Mouse (Mus musculus) CH12.LX (cell line): Measurements from ENCODE around the gene Fgfr2. TPM values are rescaled to one million over a fixed set of nuclear protein-coding genes. Genes with fewer than 3 reads are reported as not detected.

Source experiments
- DNase-seq: peaks from one replicate; pipeline ENCODE4 v3.0.0-alpha.2; 2013; ENCODE audit errors: extremely low read depth
- H3K27ac ChIP-seq: 2 replicates; pipeline ENCODE4 v1.5.1; 2012; ENCODE audit warnings: low read depth, mild to moderate bottlenecking, control low read depth, moderate library complexity; ENCODE audit not compliant: insufficient read depth
- H3K27me3 ChIP-seq: replicated peaks from 2 replicates; pipeline ENCODE3; 2012; ENCODE audit warnings: inconsistent platforms
- H3K36me3 ChIP-seq, 2 experiments: replicated peaks in 1 of 2; 2 replicates each; pipeline versions ENCODE3 to v1.6.1; 2012; ENCODE audit warnings: inconsistent platforms in 1 of 2, low read length in 1 of 2, mild to moderate bottlenecking in 1 of 2, mixed read lengths in 1 of 2, moderate library complexity in 1 of 2; ENCODE audit not compliant: control insufficient read depth in 1 of 2, insufficient read depth in 1 of 2
- H3K4me1 ChIP-seq, 2 experiments: 2 replicates each; pipeline ENCODE4 v1.6.1; 2012; ENCODE audit warnings: inconsistent platforms in 1 of 2, moderate library complexity in 1 of 2; ENCODE audit not compliant: insufficient read depth in 2 of 2, control insufficient read depth in 1 of 2
- H3K4me2 ChIP-seq: 2 replicates; pipeline ENCODE4 v1.6.1; 2012; ENCODE audit warnings: low read depth, mild to moderate bottlenecking, control low read depth; ENCODE audit not compliant: poor library complexity, insufficient read depth, severe bottlenecking
- H3K4me3 ChIP-seq, 3 experiments: fragments of 150-350 bp in 1 of 3; sonication (generic) in 1 of 3; replicated peaks in 1 of 3; 2 replicates each; pipeline versions ENCODE3 to v1.5.1; 2011 to 2012; ENCODE audit warnings: low read depth in 2 of 3, low read length in 2 of 3, mild to moderate bottlenecking in 2 of 3, moderate library complexity in 2 of 3, control low read depth in 1 of 3, improper control_type of control experiment in 1 of 3, inconsistent platforms in 1 of 3, mixed read lengths in 1 of 3; ENCODE audit not compliant: poor library complexity in 1 of 3
- H3K79me2 ChIP-seq: replicated peaks from 2 replicates; pipeline ENCODE4 v1.6.1; 2012; ENCODE audit warnings: mild to moderate bottlenecking, moderate library complexity; ENCODE audit not compliant: control insufficient read depth, poor library complexity, insufficient read depth, severe bottlenecking; ENCODE audit errors: extremely low read depth
- H3K9ac ChIP-seq: 2 replicates; pipeline ENCODE4 v1.6.1; 2012; ENCODE audit warnings: low read depth, mild to moderate bottlenecking, control low read depth, moderate library complexity; ENCODE audit not compliant: insufficient read depth
- H3K9me3 ChIP-seq: replicated peaks from 2 replicates; pipeline ENCODE3; 2012; ENCODE audit warnings: low read length, inconsistent platforms, mixed read lengths
- BHLHE40 ChIP-seq: IDR thresholded peaks from 2 replicates; pipeline ENCODE4 v1.6.1; 2011; ENCODE audit warnings: mild to moderate bottlenecking, low read depth, low read length, improper control_type of control experiment
- CHD1 ChIP-seq: IDR thresholded peaks from 2 replicates; pipeline ENCODE4 v1.6.1; 2012; ENCODE audit warnings: low read depth, low read length, improper control_type of control experiment, inconsistent platforms
- CTCF ChIP-seq, 2 experiments: IDR thresholded peaks in 1 of 2; conservative IDR thresholded peaks in 1 of 2; 2 replicates each; pipeline ENCODE4 v1.5.1; 2011 to 2012; ENCODE audit warnings: low read depth in 2 of 2, low read length in 2 of 2, improper control_type of control experiment in 1 of 2, inconsistent platforms in 1 of 2, mild to moderate bottlenecking in 1 of 2, moderate library complexity in 1 of 2
- ELF1 ChIP-seq: IDR thresholded peaks from 2 replicates; pipeline ENCODE4 v1.6.1; 2014; ENCODE audit warnings: low read depth, mild to moderate bottlenecking, inconsistent platforms, low read length, improper control_type of control experiment
- EP300 ChIP-seq: IDR thresholded peaks from 2 replicates; pipeline ENCODE4 v1.6.1; 2011; ENCODE audit warnings: low read length, improper control_type of control experiment
- ETS1 ChIP-seq: conservative IDR thresholded peaks from 2 replicates; pipeline ENCODE4 v1.6.1; 2012; ENCODE audit warnings: low read depth, mild to moderate bottlenecking, inconsistent platforms, low read length, improper control_type of control experiment, moderate library complexity
- GABPA ChIP-seq: IDR thresholded peaks from 2 replicates; pipeline ENCODE4 v1.6.1; 2012; ENCODE audit warnings: low read depth, low read length, improper control_type of control experiment, inconsistent platforms; ENCODE audit not compliant: insufficient replicate concordance
- JUND ChIP-seq: conservative IDR thresholded peaks from 2 replicates; pipeline ENCODE4 v1.6.1; 2011; ENCODE audit warnings: low read depth, low read length, improper control_type of control experiment
- MAFK ChIP-seq: IDR thresholded peaks from 2 replicates; pipeline ENCODE4 v1.6.1; 2011; ENCODE audit warnings: low read length, improper control_type of control experiment; ENCODE audit not compliant: insufficient replicate concordance
- MAX ChIP-seq: IDR thresholded peaks from 2 replicates; pipeline ENCODE4 v1.6.1; 2011; ENCODE audit warnings: low read length, improper control_type of control experiment
- MEF2A ChIP-seq: IDR thresholded peaks from 2 replicates; pipeline ENCODE4 v1.6.1; 2014; ENCODE audit warnings: low read depth, mild to moderate bottlenecking, inconsistent platforms, low read length, improper control_type of control experiment, borderline replicate concordance
- MYC ChIP-seq: IDR thresholded peaks from 2 replicates; pipeline ENCODE4 v1.6.1; 2011; ENCODE audit warnings: low read depth, mild to moderate bottlenecking, improper control_type of control experiment, low read length
- NELFE ChIP-seq: IDR thresholded peaks from 2 replicates; pipeline ENCODE4 v1.6.1; 2011; ENCODE audit warnings: low read depth, low read length, improper control_type of control experiment
- NRF1 ChIP-seq: IDR thresholded peaks from 2 replicates; pipeline ENCODE4 v1.6.1; 2014; ENCODE audit warnings: low read depth, mild to moderate bottlenecking, inconsistent platforms, low read length, improper control_type of control experiment, moderate library complexity
- PAX5 ChIP-seq: IDR thresholded peaks from 2 replicates; pipeline ENCODE4 v1.6.1; 2012; ENCODE audit warnings: low read length, inconsistent platforms, mixed read lengths
- POLR2A ChIP-seq: IDR thresholded peaks from 2 replicates; pipeline ENCODE4 v1.6.1; 2011; ENCODE audit warnings: low read depth, mild to moderate bottlenecking, improper control_type of control experiment, low read length
- POLR2AphosphoS2 ChIP-seq: IDR thresholded peaks from 2 replicates; pipeline ENCODE4 v1.6.1; 2011; ENCODE audit warnings: low read depth, low read length, improper control_type of control experiment
- RAD21 ChIP-seq: IDR thresholded peaks from 2 replicates; pipeline ENCODE4 v1.6.1; 2011; ENCODE audit warnings: low read depth, mild to moderate bottlenecking, low read length, improper control_type of control experiment, moderate library complexity
- SMC3 ChIP-seq: IDR thresholded peaks from 2 replicates; pipeline ENCODE4 v1.6.1; 2011; ENCODE audit warnings: low read depth, low read length, improper control_type of control experiment
- TBP ChIP-seq: conservative IDR thresholded peaks from 2 replicates; pipeline ENCODE4 v1.6.1; 2011; ENCODE audit warnings: low read depth, low read length, improper control_type of control experiment
- UBTF ChIP-seq: IDR thresholded peaks from 2 replicates; pipeline ENCODE4 v1.6.1; 2012; ENCODE audit warnings: low read depth, mild to moderate bottlenecking, inconsistent platforms, low read length, improper control_type of control experiment, moderate library complexity
- USF1 ChIP-seq: IDR thresholded peaks from 2 replicates; pipeline ENCODE4 v1.6.1; 2014; ENCODE audit warnings: low read depth, mild to moderate bottlenecking, inconsistent platforms, low read length, improper control_type of control experiment
- USF2 ChIP-seq: conservative IDR thresholded peaks from 2 replicates; pipeline ENCODE4 v1.6.1; 2011; ENCODE audit warnings: low read depth, low read length, improper control_type of control experiment
- ZC3H11A ChIP-seq: IDR thresholded peaks from 2 replicates; pipeline ENCODE4 v1.6.1; 2012; ENCODE audit warnings: low read depth, mild to moderate bottlenecking, inconsistent platforms, low read length, improper control_type of control experiment
- ZNF384 ChIP-seq: IDR thresholded peaks from 2 replicates; pipeline ENCODE4 v1.6.1; 2012; ENCODE audit warnings: low read depth, low read length, improper control_type of control experiment, inconsistent platforms
- dilution Hi-C: fragments of 300-500 bp; cut with MboI; formaldehyde crosslinking; loops from 2 replicates; pipeline ENCODE4 v1.14.3; 2020; ENCODE audit warnings: low sequenced_read_pairs; ENCODE audit not compliant: extremely low pct_unique_long_range_greater_than_20kb, extremely low pct_ligation_motif_present
- in situ Hi-C: fragments of 300-500 bp; cut with MboI; formaldehyde crosslinking; loops from 3 replicates; pipeline ENCODE4 v1.14.3; 2019; ENCODE audit warnings: low sequenced_read_pairs, low pct_ligation_motif_present, low pct_unique_long_range_greater_than_20kb, mixed read lengths
- polyA plus RNA-seq: library from polyadenylated mRNA; unstranded; fragments of >175 nt; gene quantifications from 2 replicates; pipeline ENCODE4 v1.2.1, GENCODE M21; 2012; ENCODE audit warnings: low read depth; ENCODE audit not compliant: insufficient read length
- total RNA-seq, 2 experiments: library from RNA; depleted of rRNA; stranded (reverse); fragments of 300-350 nt in 1 of 2; fragments of >200 nt in 1 of 2; gene quantifications; 2 replicates each; pipeline ENCODE4 v1.2.3; 2012 to 2014

The Fgfr2 gene
- total and polyA plus RNA-seq, 3 experiments, result not detected

DNA sequence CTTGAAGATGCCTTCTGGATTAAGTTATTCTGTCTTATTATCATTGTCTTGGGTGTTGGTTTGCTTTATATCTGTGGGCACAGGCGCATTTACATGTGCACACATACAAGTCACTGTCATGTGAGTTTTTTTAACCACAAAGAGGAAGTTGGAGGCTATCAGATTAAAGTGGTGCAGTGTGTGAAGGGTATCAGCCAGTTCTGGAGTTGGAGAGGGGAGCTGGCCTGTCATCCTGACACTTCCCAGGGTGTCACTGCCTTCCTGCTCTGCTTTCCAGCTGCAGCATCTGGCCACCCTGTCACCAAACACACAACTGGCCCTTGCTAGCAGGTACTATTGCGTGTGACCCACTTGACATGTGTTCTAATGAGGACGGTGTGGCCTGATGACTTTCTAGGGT, 436.6 kb downstream of the Fgfr2 start:
- in situ Hi-C loops, result no loop called here
- DNase-seq, result peak; percentile 61

DNA sequence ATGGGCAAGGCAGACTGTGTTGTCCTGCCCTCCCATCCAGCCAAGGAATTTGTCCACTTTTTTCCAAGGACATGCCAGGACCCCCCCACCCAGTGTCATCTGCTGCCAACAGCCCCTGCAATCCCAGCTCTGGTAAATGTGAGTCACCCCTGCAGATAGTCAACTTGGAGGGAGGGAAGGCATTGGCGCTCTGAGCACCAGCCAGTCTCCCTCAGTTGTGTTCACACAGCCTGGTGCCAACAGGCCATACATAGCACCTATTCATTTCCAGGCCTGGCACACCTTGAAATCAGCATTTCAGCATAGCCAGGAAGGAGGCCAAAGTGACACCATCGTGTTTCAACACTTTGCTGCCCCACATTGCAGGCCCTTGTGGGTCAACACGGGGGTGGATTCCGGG, 439.2 kb downstream of the Fgfr2 start:
- Histone ChIP-seq H3K4me1 (peaks cover 15 to 63% of the 10 kb centered on the region in 2 experiments), H3K27ac (no peak overlapping the region), H3K4me3 (no peak overlapping the region), H3K79me2 (no peaks in the 10 kb centered on the region), H3K4me2 (no peak overlapping the region), H3K9me3 (no peaks in the 10 kb centered on the region), H3K27me3 (no peaks in the 10 kb centered on the region), H3K36me3 (peaks cover 0 to 5% of the 10 kb centered on the region in 2 experiments), H3K9ac (no peak overlapping the region)
- dilution Hi-C loops (no loop called here), in situ Hi-C loops (no loop called here)
- no peak for TF ChIP-seq POLR2AphosphoS2
- no peak for TF ChIP-seq PAX5
- TF ChIP-seq TBP, result no peak
- TF ChIP-seq GABPA, result no peak
- TF ChIP-seq USF1, result no peak
- TF ChIP-seq NRF1, result no peak
- no peak for TF ChIP-seq UBTF
- no peak for TF ChIP-seq ZNF384
- TF ChIP-seq CHD1, result no peak
- TF ChIP-seq EP300, result no peak
- no peak for TF ChIP-seq ETS1
- DNase-seq, result no peak

More for the DNA sequence above, 436.6 kb downstream of the Fgfr2 start:
- Histone ChIP-seq H3K9me3 (no peaks in the 10 kb centered on the region), H3K79me2 (no peaks in the 10 kb centered on the region), H3K27ac (no peak overlapping the region), H3K9ac (no peak overlapping the region)
- TF ChIP-seq BHLHE40 (peak; percentile 94), SMC3 (no peak), EP300 (peak; percentile 59), MAX (no peak)
- TF ChIP-seq, all 38 proteins: peak for 2
- H3K4me1 ChIP-seq, result peaks cover 13 to 66% of the 10 kb centered on the region in 2 experiments
- no peaks in the 10 kb centered on the region for H3K36me3 ChIP-seq
- H3K4me3 ChIP-seq, result no peak overlapping the region
- dilution Hi-C loops, result no loop called here
- no peak overlapping the region for H3K4me2 ChIP-seq
- no peaks in the 10 kb centered on the region for H3K27me3 ChIP-seq

DNA sequence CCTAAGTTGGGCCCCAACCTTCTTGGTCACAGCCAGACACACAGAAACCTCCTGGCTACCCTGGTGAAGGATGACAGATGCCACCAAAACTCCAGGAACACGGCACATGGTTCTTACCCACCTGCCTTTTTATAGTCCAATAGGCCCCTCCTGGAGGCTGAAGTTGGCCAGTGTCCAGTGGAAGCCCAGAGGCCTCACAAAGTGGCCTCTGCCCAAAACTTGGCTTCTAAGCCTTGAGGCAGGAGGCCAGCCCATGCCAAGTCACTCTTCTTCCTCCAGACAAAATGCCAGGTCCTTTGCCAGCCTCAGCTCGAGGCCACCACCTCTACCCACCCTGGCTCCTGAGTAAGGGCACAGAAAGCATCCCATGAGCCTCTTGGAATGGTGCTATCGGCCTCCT, 440.2 kb downstream of the Fgfr2 start:
- H3K27ac ChIP-seq, result no peak overlapping the region
- no peaks in the 10 kb centered on the region for H3K79me2 ChIP-seq
- H3K4me1 ChIP-seq, result peaks cover 10 to 53% of the 10 kb centered on the region in 2 experiments
- DNase-seq, result no peak
- H3K9me3 ChIP-seq, result no peaks in the 10 kb centered on the region
- dilution Hi-C loops, result no loop called here
- TF ChIP-seq PAX5, result no peak
- TF ChIP-seq USF1, result no peak
- no peak for TF ChIP-seq ZNF384
- TF ChIP-seq GABPA, result no peak
- no peak for TF ChIP-seq MAFK
- no peak for TF ChIP-seq MYC
- no peak for TF ChIP-seq NRF1
- TF ChIP-seq CTCF (conservative IDR thresholded peaks at IDR 0.05 in 1 of 2, IDR thresholded peaks at IDR 0.05 in 1 of 2; ENCODE audit: low read depth in 2 of 2, low read length in 2 of 2), result no peak
- TF ChIP-seq RAD21, result no peak
- TF ChIP-seq ELF1, result no peak
- TF ChIP-seq EP300, result no peak
- TF ChIP-seq USF2, result no peak
- no peak for TF ChIP-seq MEF2A
- no peak for TF ChIP-seq ZC3H11A
- no peak for TF ChIP-seq POLR2A
- TF ChIP-seq JUND, result no peak
- no peak for TF ChIP-seq NELFE
- TF ChIP-seq POLR2AphosphoS2, result no peak
- TF ChIP-seq BHLHE40, result no peak
- TF ChIP-seq, all 38 proteins: peak for 0
- in situ Hi-C loops, result no loop called here
- H3K9ac ChIP-seq, result no peak overlapping the region
- H3K36me3 ChIP-seq, result peaks cover 0 to 6% of the 10 kb centered on the region in 2 experiments
- no peak overlapping the region for H3K4me2 ChIP-seq
- H3K4me3 ChIP-seq, result no peak overlapping the region
- H3K27me3 ChIP-seq, result no peaks in the 10 kb centered on the region
